Mouse (Mus musculus) cortical plate, adult 2 months (tissue): ENCODE measurements around the gene Rdm1.

ENCODE experiments used
- CTCF ChIP-seq: fragments of 200-500 bp; IDR thresholded peaks from 2 replicates; pipeline ENCODE4 v1.5.1; 2011; ENCODE audit warnings: mild to moderate bottlenecking, control low read depth, low read length; ENCODE audit not compliant: insufficient read depth; ENCODE audit errors: extremely low read depth
- POLR2A ChIP-seq: fragments of 200-500 bp; IDR thresholded peaks from 2 replicates; pipeline ENCODE4 v1.6.1; 2011; ENCODE audit warnings: mild to moderate bottlenecking, low read length, control low read depth; ENCODE audit not compliant: insufficient read depth; ENCODE audit errors: extremely low read depth

- TF ChIP-seq POLR2A (no peak), CTCF (no peak)
Observed at GRCm38 (mm10) chr11:101644591-101644990, 17.6 kb downstream of the Rdm1 start.
